In genomic region chr6:72899201-72899780, GRCm38 (mm10) we compare ENCODE assay signal across 8 mouse cellular contexts. TPM values are rescaled to one million over a fixed set of nuclear protein-coding genes. Genes with fewer than 3 reads are reported as not detected.
DNase-seq lines count a peak whose midpoint lies in the region; ATAC-seq and TF ChIP-seq lines count a peak whose summit lies in the region.

No protein-coding gene starts in this region.

- 0 out of 2 replicates have a peak, but pooled peaks cover 3% of the 10 kb centered on the region for H3K4me1 ChIP-seq in intestine, postnatal 0 days (replicated peaks; ENCODE audit: control insufficient read depth, insufficient read depth, low read length)
- peaks cover 14% of the 10 kb centered on the region for H3K4me1 ChIP-seq in liver, embryonic 16.5 days (ENCODE audit: control insufficient read depth, low read depth, low read length)
- peaks cover 33% of the 10 kb centered on the region for H3K4me1 ChIP-seq in neural tube, embryonic 13.5 days (replicated peaks)

- peak overlapping the region; percentile 99 for H3K9ac ChIP-seq in intestine, postnatal 0 days (ENCODE audit: low read depth, low read length)
- peak overlapping the region; percentile 96 for H3K9ac ChIP-seq in liver, embryonic 16.5 days (ENCODE audit: low read depth, low read length)
- peak overlapping the region; percentile 99 for H3K9ac ChIP-seq in neural tube, embryonic 13.5 days

- no peak for TF ChIP-seq CTCF in layer of hippocampus, adult 2 months (conservative IDR thresholded peaks at IDR 0.05)
- no peak for TF ChIP-seq CTCF in intestine, postnatal 0 days (IDR thresholded peaks at IDR 0.05; ENCODE audit: low read depth)

- ATAC-seq in intestine, postnatal 0 days = peak; percentile 62
- ATAC-seq in liver, embryonic 16.5 days (ENCODE audit: low read depth) = peak; percentile 79
- ATAC-seq in neural tube, embryonic 13.5 days (ENCODE audit: low read depth) = peak; percentile 72

- H3K27me3 ChIP-seq in intestine, postnatal 0 days (replicated peaks; ENCODE audit: control insufficient read depth, insufficient read depth, low read length) = no peaks in the 10 kb centered on the region
- no peaks in the 10 kb centered on the region for H3K27me3 ChIP-seq in liver, embryonic 16.5 days (ENCODE audit: control insufficient read depth, insufficient read depth, low read depth, low read length)
- H3K27me3 ChIP-seq in neural tube, embryonic 13.5 days = no peaks in the 10 kb centered on the region

- peak overlapping the region; percentile 80 for H3K4me2 ChIP-seq in intestine, postnatal 0 days (replicated peaks; ENCODE audit: low read depth)
- peak overlapping the region; percentile 99 for H3K4me2 ChIP-seq in liver, embryonic 16.5 days (ENCODE audit: low read depth, low read length)
- peak overlapping the region; percentile 66 for H3K4me2 ChIP-seq in neural tube, embryonic 13.5 days

- no peak for DNase-seq in layer of hippocampus, adult 2 months (ENCODE audit: low spot score in 2 of 2)
- no peak for DNase-seq in layer of hippocampus, adult 9-10 months (ENCODE audit: low spot score)
- peak; percentile 53 for DNase-seq in c-Kit-positive CD71-positive TER-119-positive erythroid progenitor cells, embryonic 14.5 days (ENCODE audit: low spot score)
- DNase-seq in gastrocnemius, postnatal 36 days = peak; percentile 57 to 73
- peak; percentile 42 to 52 for DNase-seq in thymus, postnatal 10 days (ENCODE audit: low spot score in 2 of 2)

- intact Hi-C loops in gastrocnemius, postnatal 36 days (cut with DNase I) = no loop called here

- H3K27ac ChIP-seq in layer of hippocampus, adult 2 months = peak overlapping the region; percentile 94
- peak overlapping the region; percentile 100 for H3K27ac ChIP-seq in intestine, postnatal 0 days (ENCODE audit: low read depth, low read length)
- peak overlapping the region; percentile 99 for H3K27ac ChIP-seq in liver, embryonic 16.5 days (ENCODE audit: low read length)
- H3K27ac ChIP-seq in neural tube, embryonic 13.5 days (replicated peaks) = peak overlapping the region; percentile 98

- H3K4me3 ChIP-seq in layer of hippocampus, adult 2 months = peak overlapping the region; percentile 60
- peak overlapping the region; percentile 96 for H3K4me3 ChIP-seq in intestine, postnatal 0 days (ENCODE audit: low read depth, low read length)
- peak overlapping the region; percentile 91 for H3K4me3 ChIP-seq in liver, embryonic 16.5 days (ENCODE audit: low read depth, low read length)
- peak overlapping the region; percentile 97 for H3K4me3 ChIP-seq in neural tube, embryonic 13.5 days

- 0 out of 2 replicates have a peak, but pooled peaks cover 3% of the 10 kb centered on the region for H3K36me3 ChIP-seq in intestine, postnatal 0 days (ENCODE audit: control insufficient read depth, insufficient read depth)
- H3K36me3 ChIP-seq in liver, embryonic 16.5 days (ENCODE audit: control insufficient read depth, insufficient read depth) = no peaks in the 10 kb centered on the region
- no peaks in the 10 kb centered on the region for H3K36me3 ChIP-seq in neural tube, embryonic 13.5 days

- no peaks in the 10 kb centered on the region for H3K9me3 ChIP-seq in intestine, postnatal 0 days (ENCODE audit: control insufficient read depth)
- H3K9me3 ChIP-seq in liver, embryonic 16.5 days (replicated peaks; ENCODE audit: control insufficient read depth, low read length) = no peaks in the 10 kb centered on the region
- no peaks in the 10 kb centered on the region for H3K9me3 ChIP-seq in neural tube, embryonic 13.5 days

- WGBS in intestine, postnatal 0 days = under 1% methylated on average over 49 of the region's 85 CpGs
- WGBS in liver, embryonic 16.5 days (ENCODE audit: insufficient replicate concordance) = 2% methylated on average over 35 of the region's 85 CpGs
- WGBS in neural tube, embryonic 13.5 days = under 1% methylated on average over 60 of the region's 85 CpGs

RNA-seq across cellular contexts. Expression of gene Kcmf1, which starts 0.5 kb away (rescaled TPM):
- total RNA-seq in layer of hippocampus, adult 2 months (2021) = 10 to 100 TPM; 57.8 to 64.1 TPM
- total RNA-seq in gastrocnemius, postnatal 36 days (2021) = 100 to 1,000 TPM; 150 TPM
- polyA plus RNA-seq in intestine, postnatal 0 days (2015; fragmentation: Nextera tagmentation; extraction: Ambion mirVana) = 43.4 and 45.2 TPM in 2 replicates
- polyA plus RNA-seq in liver, embryonic 16.5 days (2015; fragmentation: Nextera tagmentation; extraction: Ambion mirVana) = 15.0 and 15.4 TPM in 2 replicates
- polyA plus RNA-seq in neural tube, embryonic 13.5 days (2015; fragmentation: Nextera tagmentation; extraction: Ambion mirVana) = 34.4 and 35.1 TPM in 2 replicates

RNA-seq across cellular contexts. Expression of gene Tmsb10, which starts 59.3 kb away (rescaled TPM):
- 100 to 1,000 TPM; 318 to 329 TPM for total RNA-seq in layer of hippocampus, adult 2 months (2021)
- 10 to 100 TPM; 61.2 to 79.8 TPM for total RNA-seq in gastrocnemius, postnatal 36 days (2021)
- polyA plus RNA-seq in intestine, postnatal 0 days (2015; fragmentation: Nextera tagmentation; extraction: Ambion mirVana) = 3,149 and 3,323 TPM in 2 replicates
- polyA plus RNA-seq in liver, embryonic 16.5 days (2015; fragmentation: Nextera tagmentation; extraction: Ambion mirVana) = 255 and 258 TPM in 2 replicates
- polyA plus RNA-seq in neural tube, embryonic 13.5 days (2015; fragmentation: Nextera tagmentation; extraction: Ambion mirVana) = 4,458 and 5,080 TPM in 2 replicates

Comparison
In these comparisons a context has a peak if more than half of its experiments do, and no peak if none do; other contexts are left out.
1. DNase-seq: peak in c-Kit-positive CD71-positive TER-119-positive erythroid progenitor cells, embryonic 14.5 days (single experiment), gastrocnemius, postnatal 36 days (2 of 2) and thymus, postnatal 10 days (2 of 2); none in layer of hippocampus, adult 2 months (0 of 2) and layer of hippocampus, adult 9-10 months (single experiment).
2. RNA of gene Tmsb10, which starts 59.3 kb away (polyA plus RNA-seq): 4,458 to 5,080 TPM in neural tube, embryonic 13.5 days and 3,149 to 3,323 TPM in intestine, postnatal 0 days; 255 to 258 TPM in liver, embryonic 16.5 days; every median in the first group is over 10 times any median in the second.
3. Peak in every context shown above with its lines, with median percentiles within 50 percentile points of each other: H3K27ac ChIP-seq, H3K4me3 ChIP-seq, ATAC-seq, H3K4me2 ChIP-seq and H3K9ac ChIP-seq.